Mouse (Mus musculus) adrenal gland, adult 18-20 months (tissue): ENCODE results near the gene Birc2. TPM values are rescaled to one million over a fixed set of nuclear protein-coding genes. Genes with fewer than 3 reads are reported as not detected.

Experiments used
- DNase-seq, 2 experiments: peaks; one replicate each; pipeline ENCODE4 v3.0.0; 2021 to 2022; ENCODE audit warnings: low spot score in 2 of 2
- total RNA-seq, 2 experiments: library from RNA; stranded (reverse); gene quantifications; 1 replicate in 1 of 2; 2 replicates in 1 of 2; pipeline ENCODE4 v1.2.3; 2021

The Birc2 gene
- total RNA-seq, 2 experiments from 2014 or later: 38.8 to 50.5 TPM

DNA sequence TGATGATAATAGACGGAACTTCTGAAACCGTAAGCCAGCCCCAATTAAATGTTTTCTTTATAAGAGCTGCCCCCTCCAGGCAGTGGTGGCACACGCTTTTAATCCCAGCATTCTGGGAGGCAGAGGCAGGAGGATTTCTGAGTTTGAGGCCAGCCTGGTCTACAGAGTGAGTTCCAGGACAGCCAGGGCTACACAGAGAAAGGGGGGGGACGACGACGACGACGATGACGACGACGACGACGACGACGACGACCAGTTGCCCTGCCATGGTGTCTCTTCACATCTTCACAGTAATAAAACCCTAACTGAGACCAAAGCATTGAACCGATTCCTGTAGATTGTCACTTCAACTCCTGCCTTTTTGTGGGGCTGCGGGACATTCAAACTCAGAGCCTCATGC is 11.3 kb upstream of the Birc2 start:
- DNase-seq: no peak

DNA sequence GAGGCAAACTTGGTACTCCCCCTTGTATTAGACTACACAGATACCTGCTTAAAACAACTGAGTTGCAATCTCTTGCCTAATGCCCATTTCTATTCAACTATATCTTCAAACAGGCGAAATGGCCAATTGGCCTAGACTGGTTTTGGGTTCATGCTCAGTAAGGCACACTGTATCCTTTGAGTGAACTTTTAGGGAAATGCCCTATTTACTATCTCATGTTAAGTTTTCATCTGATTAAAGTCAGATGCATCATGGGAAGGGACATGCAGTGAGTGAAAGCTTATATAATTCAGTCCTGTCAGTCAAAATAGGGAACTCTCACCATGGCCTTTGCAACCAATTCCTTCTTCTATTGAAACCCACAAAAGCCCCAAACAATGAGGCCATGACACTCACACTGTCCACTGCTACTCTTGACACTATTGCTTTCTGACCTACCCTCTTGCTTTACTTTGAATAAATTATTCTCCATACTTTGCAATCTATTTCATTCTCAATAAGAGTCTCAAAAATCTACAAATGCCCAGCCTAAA is 9.9 kb upstream of the Birc2 start:
- no peak for DNase-seq

DNA sequence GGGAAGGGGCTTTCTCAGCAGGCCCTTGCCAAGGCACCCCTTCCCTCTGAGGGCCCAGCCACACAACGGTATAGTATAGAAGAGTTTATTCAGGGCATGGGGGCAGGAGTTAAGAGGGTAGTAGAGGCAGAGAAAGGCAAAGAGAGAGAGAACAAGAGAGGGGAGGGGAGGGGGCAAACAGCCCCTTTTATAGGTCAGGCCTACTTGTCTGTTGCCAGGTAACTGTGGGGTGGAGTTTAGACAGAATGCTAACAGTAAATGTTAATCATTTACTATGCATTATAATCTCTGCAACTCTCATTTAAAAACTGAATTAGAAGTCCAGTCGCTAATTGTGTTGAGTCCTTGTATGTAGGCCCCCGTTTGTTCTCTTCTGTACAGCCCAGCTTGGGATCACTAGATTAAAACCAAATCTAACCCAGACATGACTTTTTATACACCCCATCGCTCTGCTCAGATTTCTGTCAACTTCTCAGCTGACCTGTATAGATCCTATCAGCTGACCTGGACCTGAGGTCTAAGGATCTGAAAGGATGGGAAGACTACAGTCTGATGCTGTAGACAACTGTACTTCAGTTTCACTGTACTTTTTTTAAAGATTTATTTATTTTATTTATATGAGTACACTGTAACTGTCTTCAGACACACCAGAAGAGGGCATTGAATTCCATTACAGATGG is 8.5 kb upstream of the Birc2 start:
- DNase-seq: no peak

DNA sequence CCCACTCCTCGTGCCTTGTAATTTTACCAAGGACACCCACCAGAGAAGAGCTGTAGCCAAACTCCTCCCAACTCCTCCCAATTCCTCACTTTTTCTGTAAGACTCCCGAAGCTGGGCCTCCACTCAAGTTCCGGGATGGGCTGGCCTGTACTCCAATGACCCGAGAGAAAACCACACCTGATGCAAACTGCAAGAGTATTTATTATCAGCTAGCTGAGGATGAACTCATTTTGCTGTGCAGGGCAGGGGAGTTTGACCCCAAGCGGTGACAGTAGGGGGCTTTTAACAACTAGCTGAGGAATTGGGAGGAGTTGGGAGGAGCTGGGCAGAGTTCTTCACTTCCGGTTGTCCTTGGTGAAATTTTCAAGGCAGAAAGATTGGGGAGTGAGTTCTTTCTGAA is 4.4 kb upstream of the Birc2 start:
- DNase-seq: peak in 1 of 2 experiments; percentile 46

DNA sequence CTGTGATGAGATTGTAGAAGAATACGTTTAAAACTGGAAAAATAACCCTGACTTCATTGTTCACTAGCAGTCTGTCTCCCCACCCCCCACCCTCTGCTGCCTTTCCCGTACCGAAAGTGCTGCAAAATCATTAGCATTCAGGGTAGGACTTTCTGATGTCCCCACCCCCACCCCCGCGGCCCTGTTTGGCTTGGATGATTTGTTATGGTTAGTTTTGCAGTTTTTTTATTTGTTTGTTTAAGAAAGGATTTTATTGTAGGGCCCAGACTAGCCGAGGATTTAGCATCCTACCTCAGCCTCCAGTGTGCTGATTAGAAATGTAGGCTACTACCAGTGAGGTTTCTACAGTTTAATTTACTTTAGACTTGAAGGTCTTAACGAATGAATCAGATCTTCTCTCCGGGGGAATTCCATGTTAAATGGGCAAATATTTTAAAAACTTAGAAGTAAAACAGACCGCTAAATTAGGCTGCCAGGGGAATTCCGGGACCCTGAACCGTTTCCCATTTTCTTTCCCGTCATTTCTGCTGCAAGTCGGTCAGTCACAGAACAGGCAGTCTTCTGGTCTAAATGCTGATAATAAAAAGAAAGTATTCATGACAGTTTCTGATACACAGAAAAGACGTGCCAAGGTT is 1.1 kb upstream of the Birc2 start:
- peak in 1 of 2 experiments; percentile 48 for DNase-seq

DNA sequence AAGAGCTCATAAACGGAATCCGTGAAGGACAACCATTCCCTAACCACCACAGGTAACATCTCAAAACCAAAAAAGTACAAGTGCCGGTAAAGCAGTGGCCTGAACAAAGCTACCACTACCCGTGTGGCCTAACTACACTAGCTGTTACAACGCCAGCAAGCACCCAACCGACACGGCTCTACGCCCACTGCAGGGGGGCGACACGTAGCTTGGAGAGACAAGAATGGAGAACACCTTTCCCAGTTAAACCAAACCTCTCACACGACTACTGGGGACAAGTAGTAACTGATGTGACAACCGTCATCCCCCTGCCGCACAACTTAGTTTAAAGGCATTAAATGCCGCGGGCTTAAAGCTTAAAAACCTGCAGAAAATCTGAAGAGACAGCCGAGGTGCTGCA is 533 bp downstream of the Birc2 start:
- DNase-seq: peak; percentile 35 to 43

DNA sequence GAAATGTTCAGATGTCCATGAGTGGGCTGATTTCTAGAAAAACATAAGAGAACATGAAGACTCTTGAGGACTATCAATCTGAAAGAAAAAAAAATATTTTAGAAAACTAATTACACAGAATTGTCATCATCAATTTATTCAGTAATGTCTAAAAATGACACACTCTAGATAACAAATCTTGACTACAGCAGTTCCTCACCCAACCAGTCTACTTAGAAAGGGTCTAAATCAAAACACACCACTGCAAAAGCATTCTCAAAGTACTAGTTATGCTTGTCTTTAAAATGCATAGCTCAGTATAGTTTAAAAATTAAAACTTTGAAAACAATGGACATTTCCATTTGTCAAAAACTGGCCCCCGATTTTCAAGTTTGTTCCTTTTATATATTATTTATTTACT is 1.6 kb downstream of the Birc2 start:
- no peak for DNase-seq

DNA sequence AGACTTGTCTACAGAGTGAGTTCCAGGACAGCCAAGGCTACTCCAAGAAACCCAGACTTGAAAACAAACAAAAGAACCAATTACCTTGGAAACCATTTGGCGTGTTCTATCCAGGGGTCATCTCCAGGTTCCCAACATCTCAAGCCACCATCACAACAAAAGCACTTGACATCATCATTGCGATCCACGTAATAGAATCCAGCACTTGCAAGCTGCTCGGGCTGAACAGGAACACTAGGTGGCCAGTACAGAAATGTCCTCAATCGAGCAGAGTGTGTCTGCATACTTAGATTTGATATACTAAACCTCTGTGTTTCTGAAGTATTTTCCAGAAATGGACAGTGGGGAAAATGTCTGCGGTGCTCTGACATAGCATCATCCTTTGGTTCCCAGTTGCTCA is 3.4 kb downstream of the Birc2 start:
- DNase-seq: no peak

DNA sequence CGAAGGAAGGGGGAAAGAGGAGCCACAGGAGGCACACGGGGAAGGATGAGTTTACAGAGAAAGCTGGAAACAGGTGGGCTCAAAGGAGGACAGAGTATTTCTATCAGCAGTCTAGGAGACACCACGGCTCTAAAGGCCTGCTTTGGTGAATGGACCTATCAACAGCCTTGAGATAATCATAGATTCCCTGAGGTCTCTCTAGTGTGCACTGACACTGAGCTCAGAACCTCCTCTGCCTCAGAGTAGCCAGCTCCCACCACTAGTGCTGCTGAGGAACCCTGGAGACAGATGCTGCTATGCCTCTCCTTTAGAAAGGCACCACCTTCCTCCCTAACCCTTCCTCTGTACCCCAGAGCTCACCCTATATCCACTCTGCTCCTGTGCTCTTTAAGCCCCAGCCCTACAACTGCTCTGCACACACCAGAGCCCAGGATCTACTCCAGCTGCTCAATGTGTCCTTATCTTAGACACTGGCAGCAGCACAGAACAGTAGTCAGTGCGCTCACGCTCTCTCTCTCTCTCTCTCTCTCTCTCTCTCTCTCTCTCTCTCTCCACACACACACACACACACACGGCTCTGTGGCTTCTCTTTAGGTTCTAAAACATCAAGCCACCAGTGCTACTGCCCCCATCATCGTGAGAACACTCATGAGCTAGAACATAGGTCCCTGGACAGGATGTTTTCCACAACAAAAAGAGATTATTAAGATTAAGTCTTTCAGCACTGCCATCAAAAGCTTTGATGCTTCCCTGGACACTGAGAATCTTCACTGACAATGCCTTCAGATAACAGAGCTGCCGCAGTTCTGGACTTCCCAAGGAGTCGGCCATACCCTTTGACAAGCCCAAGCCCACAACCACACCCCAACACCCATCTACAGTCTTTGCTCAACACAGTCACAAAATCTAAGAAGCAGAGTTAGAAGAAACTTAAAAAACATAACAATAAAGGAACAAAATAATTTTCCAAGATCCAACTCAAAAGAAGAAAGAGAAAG is 7.0 kb downstream of the Birc2 start:
- no peak for DNase-seq

DNA sequence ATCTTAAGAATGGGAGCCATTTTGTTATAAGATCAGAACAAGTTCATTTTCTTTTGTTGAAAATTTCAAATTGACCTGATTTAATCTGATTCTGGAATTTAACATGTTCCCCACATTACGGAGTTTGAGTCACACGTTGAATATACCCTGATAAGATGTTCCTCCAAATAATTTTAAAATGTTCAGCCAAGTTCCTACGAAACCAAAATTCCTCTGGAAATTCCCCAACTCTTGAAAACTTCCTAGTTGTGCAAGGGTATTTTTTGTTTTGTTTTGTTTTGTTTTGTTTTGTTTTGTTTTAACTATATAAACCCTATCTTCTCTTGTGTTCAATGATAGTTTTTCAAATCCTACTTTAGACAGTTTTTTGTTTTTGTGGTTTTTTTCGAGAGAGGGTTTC is 8.2 kb downstream of the Birc2 start:
- no peak for DNase-seq

DNA sequence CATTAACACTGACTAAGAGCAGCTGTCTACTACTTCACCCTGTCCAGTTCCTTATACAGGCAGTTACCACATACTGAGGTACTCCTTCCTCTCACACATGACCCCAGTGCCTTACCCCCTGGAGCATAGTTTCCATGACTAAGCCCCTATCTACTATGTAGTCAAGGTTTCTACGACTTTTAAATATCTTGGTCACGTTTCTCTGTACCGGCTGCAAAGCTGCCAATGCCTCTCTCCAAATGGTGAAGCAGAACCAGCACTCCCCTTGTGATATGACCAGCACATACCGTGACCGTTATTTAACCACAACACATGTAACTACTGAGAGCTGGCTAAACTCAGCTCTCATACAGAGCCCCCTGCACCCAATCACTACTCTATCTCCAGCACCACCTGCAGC is 11.9 kb downstream of the Birc2 start:
- DNase-seq: no peak

DNA sequence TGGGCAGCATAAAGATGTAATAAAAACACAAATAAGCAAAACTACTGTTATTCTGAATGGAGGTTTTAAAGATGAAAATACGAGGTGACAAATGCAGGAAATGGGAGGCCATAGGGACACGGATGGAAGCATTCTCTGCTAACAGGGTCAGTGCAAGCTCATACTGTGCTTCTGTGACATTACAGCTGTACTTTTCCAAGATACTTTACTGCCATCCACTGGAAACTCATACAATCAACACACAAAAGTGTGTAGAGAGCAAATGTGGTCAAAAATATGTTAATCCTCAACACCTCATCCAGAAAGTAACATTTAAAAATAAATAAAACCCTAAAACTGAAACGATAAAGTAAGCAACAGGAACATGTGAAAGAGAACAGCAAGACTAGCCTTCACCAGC is 14.1 kb downstream of the Birc2 start:
- DNase-seq: no peak

DNA sequence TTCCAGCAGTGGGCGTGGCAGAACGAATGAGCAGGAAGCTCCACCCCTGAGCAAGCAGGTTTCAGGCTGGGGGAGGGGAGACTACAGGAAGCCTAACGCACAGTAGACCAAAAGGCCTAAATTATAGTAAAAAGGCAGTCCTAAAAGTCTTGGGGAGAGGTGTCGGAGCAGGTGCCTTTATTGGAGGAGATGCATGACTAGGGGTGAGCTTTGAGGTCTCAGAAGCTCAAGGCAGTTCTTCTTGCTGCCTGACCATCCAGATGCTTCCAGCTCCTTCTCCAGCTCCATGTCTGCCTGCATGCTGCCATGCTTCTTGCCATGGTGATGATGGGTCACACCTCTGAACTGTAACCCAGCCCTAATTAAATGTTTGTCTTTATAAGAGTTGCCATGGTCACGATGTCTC is 31.8 kb downstream of the Birc2 start:
- no peak for DNase-seq

DNA sequence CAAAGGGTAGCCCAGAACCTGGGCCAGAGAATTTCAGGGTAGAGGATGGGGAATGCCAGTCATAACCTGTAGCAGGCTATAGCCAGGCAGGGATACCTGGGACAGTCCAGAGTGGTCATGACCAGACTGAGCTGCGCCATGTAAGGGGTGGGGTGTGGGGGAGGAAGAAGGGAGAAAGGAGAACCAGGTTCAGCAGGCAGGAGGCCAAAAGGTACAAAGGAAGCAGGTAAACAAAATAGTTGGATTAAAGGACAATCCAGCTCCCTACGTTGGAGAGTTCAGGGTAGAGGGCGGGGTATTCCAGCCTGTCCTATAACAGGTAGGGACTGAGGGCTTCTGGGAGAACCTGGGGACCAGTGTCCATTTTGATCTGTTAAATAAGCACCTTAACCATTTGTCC is 38.3 kb downstream of the Birc2 start:
- DNase-seq: no peak

DNA sequence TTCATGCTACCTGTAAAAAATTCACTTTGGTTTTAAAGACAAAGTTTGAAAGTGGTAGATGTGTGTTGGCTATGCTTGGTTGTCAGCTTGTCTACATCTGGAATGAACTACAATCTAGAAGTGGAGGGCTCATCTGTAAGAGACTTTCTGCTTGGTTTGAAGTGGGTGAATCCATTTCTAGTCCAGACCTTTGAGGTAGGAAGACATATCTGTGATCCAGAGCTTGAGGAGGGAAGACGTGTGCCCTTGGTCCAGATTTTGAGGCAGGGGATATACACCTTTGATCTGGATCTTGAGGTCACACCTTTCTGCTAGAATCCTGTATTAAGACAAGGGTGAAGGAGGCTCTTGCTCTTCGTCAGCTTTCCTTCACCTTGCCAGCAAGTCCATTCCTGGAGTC is 39.3 kb downstream of the Birc2 start:
- no peak for DNase-seq

DNA sequence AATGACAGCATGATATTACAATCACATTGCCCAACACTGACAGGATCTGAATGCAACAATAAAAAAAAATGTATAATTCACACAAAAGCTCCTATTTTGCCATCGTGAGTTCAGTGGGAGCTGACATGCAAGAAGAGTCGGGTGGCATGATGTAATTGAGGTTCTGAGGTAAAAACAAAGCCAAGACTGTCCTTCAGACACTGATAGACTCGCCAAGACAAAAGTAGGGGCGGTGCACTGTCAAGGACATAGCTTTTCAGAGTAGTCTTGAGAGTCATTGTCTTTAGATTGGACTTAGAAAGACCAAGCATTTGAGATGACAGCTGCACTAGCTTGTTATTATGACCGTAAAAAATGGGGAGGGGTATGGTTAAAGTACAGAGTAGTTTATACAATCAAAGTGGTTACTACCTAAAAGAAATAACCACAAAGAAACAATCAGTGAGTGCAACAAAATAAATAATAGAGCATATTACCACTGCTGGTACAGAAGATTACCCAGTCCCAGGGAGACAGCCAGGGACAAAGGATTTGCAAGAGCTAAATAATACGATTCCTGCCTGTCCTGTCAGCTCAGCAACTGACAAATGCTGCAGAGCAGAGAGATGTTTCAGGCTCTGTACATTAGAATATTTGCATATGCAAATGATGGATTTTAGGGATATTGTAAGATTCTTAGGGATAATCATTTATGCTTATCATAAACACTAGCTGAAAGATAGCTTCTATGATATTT is 40.6 kb downstream of the Birc2 start:
- DNase-seq: no peak

DNA sequence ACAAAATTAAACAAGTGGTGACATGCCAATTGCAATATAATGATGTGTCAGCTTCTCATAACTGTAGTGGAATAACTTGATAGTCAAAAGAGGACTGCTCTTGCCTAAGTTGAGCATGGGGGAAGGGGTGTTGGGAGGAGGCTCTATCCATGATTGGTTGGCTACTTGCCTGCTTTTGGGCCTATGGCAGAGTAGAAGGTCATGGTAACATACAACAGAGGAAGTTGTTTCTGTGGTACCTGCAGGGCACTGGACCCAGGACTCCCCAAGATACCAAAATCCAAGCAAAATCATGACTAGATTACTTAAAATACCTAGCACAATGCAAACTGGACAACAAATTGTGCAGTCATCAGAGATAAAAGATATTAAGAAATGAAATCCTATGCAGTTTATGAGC is 41.3 kb downstream of the Birc2 start:
- no peak for DNase-seq

DNA sequence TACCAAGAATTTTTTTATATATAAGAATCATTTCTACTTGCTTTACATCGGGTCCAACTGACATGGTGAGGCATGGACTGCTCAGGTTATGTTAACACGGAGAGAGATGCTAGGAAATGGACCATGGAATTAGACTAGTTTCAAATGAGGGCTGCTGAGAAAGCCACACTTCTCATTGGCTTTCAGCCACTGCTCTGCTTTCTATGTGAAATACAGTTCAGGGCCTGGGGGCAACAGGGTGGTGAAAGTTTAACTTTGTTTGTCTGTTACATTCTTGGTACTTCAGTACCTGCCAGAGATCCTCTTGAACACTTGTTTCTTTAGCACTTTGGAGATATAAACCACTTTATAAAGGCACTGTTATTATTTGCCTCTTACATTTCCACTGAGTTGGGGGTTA is 43.3 kb downstream of the Birc2 start:
- DNase-seq: no peak

DNA sequence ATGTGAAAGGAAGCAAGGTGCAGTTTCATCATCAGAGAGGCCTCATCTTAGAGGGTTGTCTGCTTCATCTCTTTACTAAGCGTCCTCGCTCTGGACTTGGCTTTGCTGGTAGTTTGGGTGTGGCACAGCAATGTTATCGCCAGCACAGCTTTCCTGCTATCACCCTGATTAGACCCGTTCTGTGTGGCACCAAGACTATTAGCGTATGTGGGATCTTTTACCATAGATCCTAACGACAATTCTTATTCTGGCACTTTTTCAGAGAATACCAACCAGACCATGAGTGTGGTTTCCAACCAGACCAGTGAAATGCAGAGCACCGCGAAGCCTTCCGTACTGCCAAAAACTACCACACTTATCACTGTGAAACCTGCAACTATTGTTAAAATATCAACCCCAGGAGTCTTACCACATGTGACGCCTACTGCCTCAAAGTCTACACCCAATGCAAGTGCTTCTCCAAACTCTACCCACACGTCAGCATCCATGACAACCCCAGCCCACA is 46.2 kb downstream of the Birc2 start:
- no peak for DNase-seq

DNA sequence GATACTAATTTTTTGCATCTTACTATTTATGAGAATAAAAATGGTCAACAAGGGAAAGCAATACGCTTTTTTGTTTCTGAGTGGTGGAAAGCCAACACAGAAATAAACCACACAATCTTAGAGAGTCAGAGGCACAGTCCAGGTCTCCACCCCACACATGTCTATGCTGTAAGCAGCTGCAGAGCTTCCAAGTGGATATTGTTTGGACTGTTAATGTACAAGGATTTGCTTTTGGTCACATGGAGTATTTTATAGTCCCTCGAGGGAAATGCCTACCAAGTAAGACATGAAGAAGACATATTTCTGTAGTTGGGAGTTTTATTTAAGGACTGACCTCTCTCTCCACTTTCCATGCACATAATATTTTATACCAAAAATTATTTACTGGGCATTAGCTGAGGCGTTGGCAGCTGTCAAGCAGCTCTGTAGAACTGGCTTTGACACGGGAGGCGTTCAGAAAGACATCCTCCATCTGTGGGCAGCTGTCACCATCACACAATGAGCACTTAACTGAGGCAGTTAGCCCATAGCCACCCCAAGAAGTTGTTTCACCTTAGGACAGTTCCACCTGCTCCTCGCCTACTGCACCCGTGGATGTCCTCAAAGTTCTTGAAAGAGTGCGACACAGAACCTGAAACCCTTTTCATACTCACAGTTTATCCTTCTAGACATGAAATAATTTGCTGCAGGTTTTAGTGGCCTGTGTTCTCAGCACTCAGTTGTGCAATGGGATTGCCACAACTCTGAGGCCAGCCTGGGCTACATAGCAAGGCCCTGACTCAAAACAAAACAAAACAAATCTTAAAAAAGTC is 46.9 kb downstream of the Birc2 start:
- DNase-seq: no peak
